Comparison of ENCODE assay signal across 21 mouse cellular contexts in genomic region chr1:38550579-38550978, GRCm38 (mm10).
"Had no signal": no experiment of that assay in that cellular context is flagged by ENCODE, and none has a peak within 500 bp of the region (broad histone marks: within the 10 kb centered on the region; RNA-seq: fewer than 3 reads in every experiment).

No protein-coding gene starts in this region.

- ATAC-seq: forebrain, postnatal 0 days; inflammation-experienced regulatory T-cells, adult 6 months; intestine, embryonic 15.5 days; intestine, postnatal 0 days had no signal

- H3K36me3 ChIP-seq: heart, embryonic 12.5 days; hindbrain, embryonic 13.5 days; hindbrain, embryonic 15.5 days; intestine, embryonic 15.5 days; limb, embryonic 15.5 days had no signal

- H3K27ac ChIP-seq: hindbrain, embryonic 13.5 days; hindbrain, embryonic 15.5 days; intestine, embryonic 15.5 days; layer of hippocampus, adult 2 months; limb, embryonic 13.5 days; limb, embryonic 15.5 days had no signal

- DNase-seq: forebrain, postnatal 0 days; gastrocnemius, postnatal 14 days; gastrocnemius, postnatal 36 days; heart, adult 18-20 months; heart, postnatal 10 days; heart, postnatal 4 days; kidney, adult 18-20 months; kidney, adult 8-10 months; kidney, postnatal 10 days; kidney, postnatal 25 days; kidney, postnatal 4 days; left cerebral cortex, postnatal 4 days had no signal

- H3K4me2 ChIP-seq: heart, embryonic 12.5 days; hindbrain, embryonic 13.5 days; hindbrain, embryonic 15.5 days; intestine, embryonic 15.5 days; limb, embryonic 13.5 days; limb, embryonic 15.5 days had no signal

- H3K9me3 ChIP-seq: heart, embryonic 12.5 days; hindbrain, embryonic 13.5 days; hindbrain, embryonic 15.5 days; intestine, embryonic 15.5 days; limb, embryonic 13.5 days; limb, embryonic 15.5 days had no signal

- H3K27me3 ChIP-seq: heart, embryonic 12.5 days; hindbrain, embryonic 13.5 days; hindbrain, embryonic 15.5 days; intestine, embryonic 15.5 days; limb, embryonic 13.5 days; limb, embryonic 15.5 days had no signal

- H3K9ac ChIP-seq: forebrain, postnatal 0 days; heart, embryonic 12.5 days; hindbrain, embryonic 13.5 days; hindbrain, embryonic 15.5 days; intestine, embryonic 15.5 days; limb, embryonic 13.5 days; limb, embryonic 15.5 days had no signal

- H3K4me3 ChIP-seq: heart, embryonic 12.5 days; hindbrain, embryonic 13.5 days; hindbrain, embryonic 15.5 days; intestine, embryonic 15.5 days; layer of hippocampus, adult 2 months; limb, embryonic 13.5 days; limb, embryonic 15.5 days had no signal
